8 mouse cellular contexts compared by ENCODE assay signal in the genomic region with DNA sequence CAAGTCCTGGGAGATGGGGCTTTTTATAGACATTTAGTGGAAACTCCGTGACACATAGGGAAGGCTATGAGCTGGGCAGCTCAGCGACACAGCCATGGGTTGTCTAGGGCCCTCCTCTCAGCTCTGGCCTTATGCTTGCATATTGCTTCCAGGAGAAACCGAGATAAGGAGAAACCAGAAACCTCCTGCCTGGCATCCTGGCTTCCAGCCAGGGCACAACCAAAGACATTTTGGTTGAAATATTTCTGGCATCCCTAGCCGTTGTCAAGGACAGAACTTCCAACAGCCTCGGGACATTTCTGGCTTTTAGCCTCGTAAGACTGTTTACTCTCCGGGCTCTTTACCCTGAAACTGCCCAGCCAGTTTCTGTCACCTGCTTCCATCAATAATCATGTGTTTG.
DNase-seq lines count a peak whose midpoint lies in the region; ATAC-seq and TF ChIP-seq lines count a peak whose summit lies in the region.
"Had no signal": no experiment of that assay in that cellular context is flagged by ENCODE, and none has a peak within 500 bp of the region (broad histone marks: within the 10 kb centered on the region; RNA-seq: fewer than 3 reads in every experiment).

No protein-coding gene starts in this region.

- peak; percentile 64; the same call in 1 of the 2 replicates for ATAC-seq in heart, embryonic 15.5 days (replicated peaks; ENCODE audit: insufficient number of reproducible peaks, insufficient read depth, low FRiP score, low read depth)
- peak; percentile 68 for ATAC-seq in lung, embryonic 14.5 days (ENCODE audit: insufficient read depth)

- H3K36me3 ChIP-seq in heart, embryonic 15.5 days = no peaks in the 10 kb centered on the region
- H3K36me3 ChIP-seq in lung, embryonic 14.5 days (ENCODE audit: insufficient read depth) = no peaks in the 10 kb centered on the region

- H3K9me3 ChIP-seq in heart, embryonic 15.5 days (replicated peaks) = no peaks in the 10 kb centered on the region
- H3K9me3 ChIP-seq in lung, embryonic 14.5 days (ENCODE audit: low read depth, low read length) = no peaks in the 10 kb centered on the region

- TF ChIP-seq CTCF in lung, embryonic 14.5 days (IDR thresholded peaks at IDR 0.05; ENCODE audit: low read depth) = no peak

- H3K27me3 ChIP-seq in heart, embryonic 15.5 days = no peaks in the 10 kb centered on the region
- H3K27me3 ChIP-seq in lung, embryonic 14.5 days (ENCODE audit: insufficient read depth, low read length) = no peaks in the 10 kb centered on the region

- H3K4me3 ChIP-seq in heart, embryonic 15.5 days = no peak overlapping the region
- no peak overlapping the region for H3K4me3 ChIP-seq in lung, embryonic 14.5 days (ENCODE audit: low read depth, low read length)

- WGBS in heart, embryonic 15.5 days = 12% methylated on average over 7 of the region's 7 CpGs
- 13% methylated on average over 7 of the region's 7 CpGs for WGBS in lung, embryonic 14.5 days

- no peak overlapping the region for H3K9ac ChIP-seq in heart, embryonic 15.5 days
- no peak overlapping the region for H3K9ac ChIP-seq in lung, embryonic 14.5 days

- H3K4me1 ChIP-seq in heart, embryonic 15.5 days (replicated peaks) = peaks cover 46% of the 10 kb centered on the region
- H3K4me1 ChIP-seq in lung, embryonic 14.5 days (ENCODE audit: insufficient read depth) = peaks cover 43% of the 10 kb centered on the region

- H3K27ac ChIP-seq in heart, embryonic 15.5 days = peak overlapping the region; percentile 77
- peak overlapping the region; percentile 84 for H3K27ac ChIP-seq in lung, embryonic 14.5 days (ENCODE audit: low read depth)
- H3K27ac ChIP-seq: macrophage had no signal

- H3K4me2 ChIP-seq in heart, embryonic 15.5 days = no peak overlapping the region
- no peak overlapping the region; the same call in 1 of the 2 replicates for H3K4me2 ChIP-seq in lung, embryonic 14.5 days

- DNase-seq in adrenal gland, adult 18-20 months (ENCODE audit: low spot score in 2 of 2) = peak; percentile 51 to 62
- DNase-seq in cerebellum, adult 18-20 months = peak; percentile 24 to 53
- DNase-seq in lung, embryonic 14.5 days = peak; percentile 84
- no peak for DNase-seq in layer of hippocampus, adult 8-10 months (ENCODE audit: low spot score in 2 of 2)
- no peak for DNase-seq in right cerebral cortex, postnatal 4 days
- no peak for DNase-seq in spleen, adult 12 weeks (ENCODE audit: low spot score)

Comparison
In these comparisons a context has a peak if more than half of its experiments do, and no peak if none do; other contexts are left out.
1. DNase-seq: peak in adrenal gland, adult 18-20 months (2 of 2), cerebellum, adult 18-20 months (2 of 2) and lung, embryonic 14.5 days (single experiment); none in layer of hippocampus, adult 8-10 months (0 of 2), right cerebral cortex, postnatal 4 days (single experiment) and spleen, adult 12 weeks (single experiment).